Mouse (Mus musculus): ENCODE data around the gene Tspear. TPM values are rescaled to one million over a fixed set of nuclear protein-coding genes. Genes with fewer than 3 reads are reported as not detected.

Gene Tspear
- polyA plus RNA-seq, 1 experiment: 0.79 TPM

- WGBS: 40% methylated on average over 5 of the region's 5 CpGs
- Histone ChIP-seq H3K4me1 (ENCODE audit: control insufficient read depth, insufficient read depth, low read length) (no peaks in the 10 kb centered on the region), H3K4me3 (replicated peaks; ENCODE audit: insufficient read depth, low read depth, low read length) (no peak overlapping the region), H3K27ac (ENCODE audit: insufficient read depth, low read length) (no peak overlapping the region), H3K27me3 (ENCODE audit: control insufficient read depth, insufficient read depth, low read length) (no peaks in the 10 kb centered on the region)
- TF ChIP-seq CTCF (IDR thresholded peaks at IDR 0.05; ENCODE audit: borderline replicate concordance, insufficient read depth, low read depth, low read length): 0 out of 2 replicates have a peak, but pooled peaks have one; percentile 5
- TF ChIP-seq POLR2A (IDR thresholded peaks at IDR 0.05; ENCODE audit: borderline replicate concordance, insufficient read depth, low read length): no peak
- DNase-seq: no peak
Observed at GRCm38 (mm10) chr10:77815514-77815913, 129.1 kb downstream of the Tspear start.

GRCm38 (mm10) chr10:77818523-77818922 is 132.2 kb downstream of the Tspear start:
- no peak for TF ChIP-seq POLR2A (IDR thresholded peaks at IDR 0.05; ENCODE audit: borderline replicate concordance, insufficient read depth, low read length)
- TF ChIP-seq CTCF (IDR thresholded peaks at IDR 0.05; ENCODE audit: borderline replicate concordance, insufficient read depth, low read depth, low read length): no peak
- Histone ChIP-seq H3K4me3 (replicated peaks; ENCODE audit: insufficient read depth, low read depth, low read length) (no peak overlapping the region), H3K27me3 (ENCODE audit: control insufficient read depth, insufficient read depth, low read length) (no peaks in the 10 kb centered on the region), H3K4me1 (ENCODE audit: control insufficient read depth, insufficient read depth, low read length) (no peaks in the 10 kb centered on the region), H3K27ac (ENCODE audit: insufficient read depth, low read length) (no peak overlapping the region)
- WGBS: 98% methylated on average over 4 of the region's 4 CpGs
- no peak for DNase-seq

GRCm38 (mm10) chr10:77819203-77819602 is 132.8 kb downstream of the Tspear start:
- no peak for DNase-seq
- Histone ChIP-seq H3K27me3 (ENCODE audit: control insufficient read depth, insufficient read depth, low read length) (no peaks in the 10 kb centered on the region), H3K27ac (ENCODE audit: insufficient read depth, low read length) (no peak overlapping the region), H3K4me3 (replicated peaks; ENCODE audit: insufficient read depth, low read depth, low read length) (no peak overlapping the region), H3K4me1 (ENCODE audit: control insufficient read depth, insufficient read depth, low read length) (no peaks in the 10 kb centered on the region)
- WGBS: 53% methylated on average over 4 of the region's 4 CpGs
- TF ChIP-seq POLR2A (IDR thresholded peaks at IDR 0.05; ENCODE audit: borderline replicate concordance, insufficient read depth, low read length): no peak
- TF ChIP-seq CTCF (IDR thresholded peaks at IDR 0.05; ENCODE audit: borderline replicate concordance, insufficient read depth, low read depth, low read length): no peak

- H3K4me3 ChIP-seq (replicated peaks; ENCODE audit: insufficient read depth, low read depth, low read length): no peak within 1 kb of the TSS
- no peak within 1 kb of the TSS for H3K27ac ChIP-seq (ENCODE audit: insufficient read depth, low read length)
- no peaks in the 10 kb centered on the region for H3K4me1 ChIP-seq (ENCODE audit: control insufficient read depth, insufficient read depth, low read length)
- TF ChIP-seq POLR2A (IDR thresholded peaks at IDR 0.05; ENCODE audit: borderline replicate concordance, insufficient read depth, low read length): no peak
- no peak for TF ChIP-seq CTCF (IDR thresholded peaks at IDR 0.05; ENCODE audit: borderline replicate concordance, insufficient read depth, low read depth, low read length)
- H3K27me3 ChIP-seq (ENCODE audit: control insufficient read depth, insufficient read depth, low read length): no peaks in the 10 kb centered on the region
- 52% methylated on average over 6 of the region's 6 CpGs for WGBS
- DNase-seq: no peak
Observed at GRCm38 (mm10) chr10:77826951-77827350, 140.6 kb downstream of the Tspear start, which contains the start of gene Krtap10-4. Gene Krtap10-4, minus strand, starts transcription at chr10:77827095.

GRCm38 (mm10) chr10:77835647-77836046 is 149.3 kb downstream of the Tspear start, which contains the start of gene Krtap10-10:
Gene Krtap10-10, plus strand, starts transcription at chr10:77835947.
- H3K27me3 ChIP-seq (ENCODE audit: control insufficient read depth, insufficient read depth, low read length): no peaks in the 10 kb centered on the region
- H3K4me3 ChIP-seq (replicated peaks; ENCODE audit: insufficient read depth, low read depth, low read length): no peak within 1 kb of the TSS
- no peak for DNase-seq
- 76% methylated on average over 9 of the region's 9 CpGs for WGBS
- TF ChIP-seq CTCF (IDR thresholded peaks at IDR 0.05; ENCODE audit: borderline replicate concordance, insufficient read depth, low read depth, low read length) (no peak), POLR2A (IDR thresholded peaks at IDR 0.05; ENCODE audit: borderline replicate concordance, insufficient read depth, low read length) (no peak)
- no peak within 1 kb of the TSS for H3K27ac ChIP-seq (ENCODE audit: insufficient read depth, low read length)
- no peaks in the 10 kb centered on the region for H3K4me1 ChIP-seq (ENCODE audit: control insufficient read depth, insufficient read depth, low read length)

GRCm38 (mm10) chr10:77839006-77839405 is 152.6 kb downstream of the Tspear start:
- Histone ChIP-seq H3K27ac (ENCODE audit: insufficient read depth, low read length) (no peak overlapping the region), H3K4me1 (ENCODE audit: control insufficient read depth, insufficient read depth, low read length) (no peaks in the 10 kb centered on the region), H3K27me3 (ENCODE audit: control insufficient read depth, insufficient read depth, low read length) (no peaks in the 10 kb centered on the region), H3K4me3 (replicated peaks; ENCODE audit: insufficient read depth, low read depth, low read length) (no peak overlapping the region)
- no peak for DNase-seq
- TF ChIP-seq POLR2A (IDR thresholded peaks at IDR 0.05; ENCODE audit: borderline replicate concordance, insufficient read depth, low read length) (no peak), CTCF (IDR thresholded peaks at IDR 0.05; ENCODE audit: borderline replicate concordance, insufficient read depth, low read depth, low read length) (no peak)
- WGBS: 73% methylated on average over 6 of the region's 6 CpGs

- no peaks in the 10 kb centered on the region for H3K4me1 ChIP-seq (ENCODE audit: control insufficient read depth, insufficient read depth, low read length)
- DNase-seq: no peak
- no peak within 1 kb of the TSS for H3K27ac ChIP-seq (ENCODE audit: insufficient read depth, low read length)
- H3K27me3 ChIP-seq (ENCODE audit: control insufficient read depth, insufficient read depth, low read length): no peaks in the 10 kb centered on the region
- WGBS: 69% methylated on average over 2 of the region's 3 CpGs
- TF ChIP-seq POLR2A (IDR thresholded peaks at IDR 0.05; ENCODE audit: borderline replicate concordance, insufficient read depth, low read length) (no peak), CTCF (IDR thresholded peaks at IDR 0.05; ENCODE audit: borderline replicate concordance, insufficient read depth, low read depth, low read length) (no peak)
- H3K4me3 ChIP-seq (replicated peaks; ENCODE audit: insufficient read depth, low read depth, low read length): no peak within 1 kb of the TSS
Observed at GRCm38 (mm10) chr10:77846503-77846902, 160.1 kb downstream of the Tspear start, which contains the start of gene Gm36176. Gene Gm36176, plus strand, starts transcription at chr10:77846803.

GRCm38 (mm10) chr10:77846961-77847360 is 160.6 kb downstream of the Tspear start:
- no peaks in the 10 kb centered on the region for H3K4me1 ChIP-seq (ENCODE audit: control insufficient read depth, insufficient read depth, low read length)
- WGBS: 4% methylated on average over 2 of the region's 2 CpGs
- H3K27me3 ChIP-seq (ENCODE audit: control insufficient read depth, insufficient read depth, low read length): no peaks in the 10 kb centered on the region
- H3K27ac ChIP-seq (ENCODE audit: insufficient read depth, low read length): no peak overlapping the region
- no peak overlapping the region for H3K4me3 ChIP-seq (replicated peaks; ENCODE audit: insufficient read depth, low read depth, low read length)
- TF ChIP-seq CTCF (IDR thresholded peaks at IDR 0.05; ENCODE audit: borderline replicate concordance, insufficient read depth, low read depth, low read length) (no peak), POLR2A (IDR thresholded peaks at IDR 0.05; ENCODE audit: borderline replicate concordance, insufficient read depth, low read length) (no peak)
- DNase-seq: peak; percentile 37 to 49

Measured in cerebellum, adult 2 months (tissue).